ENCODE assay signal across 8 mouse cellular contexts in the genomic region with DNA sequence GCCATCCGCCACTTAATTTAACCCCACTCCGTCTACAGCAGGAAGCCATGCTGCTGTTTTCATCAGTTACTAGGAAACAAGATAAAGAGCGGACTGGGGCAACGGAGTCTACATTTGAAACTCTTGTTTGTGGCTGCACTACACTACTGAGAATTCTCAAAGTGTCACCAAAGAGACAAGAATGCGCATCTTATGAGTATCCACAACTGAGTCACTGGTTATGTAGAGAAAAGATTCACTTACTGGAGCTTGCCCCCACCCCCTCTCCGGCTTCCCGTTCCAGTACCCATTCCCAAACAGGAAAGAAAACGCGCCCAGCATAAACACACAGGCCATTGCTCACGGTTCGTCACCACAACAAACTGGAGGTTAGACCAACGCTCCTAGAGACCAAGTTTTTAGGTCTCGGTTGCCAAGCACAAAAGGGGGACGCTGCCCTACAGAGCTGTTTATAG. TPM values are rescaled to one million over a fixed set of nuclear protein-coding genes. Genes with fewer than 3 reads are reported as not detected.
DNase-seq lines count a peak whose midpoint lies in the region; ATAC-seq and TF ChIP-seq lines count a peak whose summit lies in the region.

No protein-coding gene starts in this region.

- DNase-seq in adrenal gland, postnatal 10 days = peak; percentile 57
- DNase-seq in adrenal gland, postnatal 4 days (ENCODE audit: low spot score in 2 of 2) = no peak
- peak; percentile 10 for DNase-seq in ES-CJ7 (ENCODE audit: low read depth, low spot score)
- DNase-seq in embryo, embryonic 10.5 days (ENCODE audit: low spot score) = peak; percentile 71
- peak; percentile 82 for DNase-seq in kidney, postnatal 0 days (ENCODE audit: low spot score)
- DNase-seq in lung, postnatal 36 days = peak; percentile 84
- DNase-seq in splenic B cell, adult 2 months (ENCODE audit: low read depth, low spot score) = peak; percentile 49

- H3K9me3 ChIP-seq in heart, embryonic 14.5 days (ENCODE audit: control insufficient read depth, low read length) = no peaks in the 10 kb centered on the region
- H3K9me3 ChIP-seq in kidney, postnatal 0 days (replicated peaks; ENCODE audit: low read length) = no peaks in the 10 kb centered on the region

- peaks cover 3 to 28% of the 10 kb centered on the region in 2 experiments for H3K4me1 ChIP-seq in heart, embryonic 14.5 days (ENCODE audit: control insufficient read depth in 2 of 2, insufficient read depth in 2 of 2, low read length in 2 of 2)
- 0 out of 2 replicates have a peak, but pooled peaks cover 8% of the 10 kb centered on the region for H3K4me1 ChIP-seq in kidney, postnatal 0 days (replicated peaks; ENCODE audit: insufficient read depth, low read length)

- H3K9ac ChIP-seq in heart, embryonic 14.5 days (ENCODE audit: low read length) = peak overlapping the region; percentile 96
- H3K9ac ChIP-seq in kidney, postnatal 0 days (ENCODE audit: low read depth, low read length) = peak overlapping the region; percentile 97

- TF ChIP-seq CTCF in kidney, postnatal 0 days (IDR thresholded peaks at IDR 0.05; ENCODE audit: low read depth) = no peak

- peak overlapping the region; percentile 66 to 86 for H3K27ac ChIP-seq in heart, embryonic 14.5 days (replicated peaks in 1 of 2; ENCODE audit: control insufficient read depth in 1 of 2, insufficient read depth in 1 of 2, low read depth in 2 of 2, low read length in 2 of 2)
- H3K27ac ChIP-seq in kidney, postnatal 0 days = peak overlapping the region; percentile 91

- H3K4me2 ChIP-seq in heart, embryonic 14.5 days (ENCODE audit: low read length) = peak overlapping the region; percentile 73
- peak overlapping the region; percentile 66 for H3K4me2 ChIP-seq in kidney, postnatal 0 days (ENCODE audit: low read length)

- under 1% methylated on average over 14 of the region's 14 CpGs for WGBS in heart, embryonic 14.5 days
- under 1% methylated on average over 14 of the region's 14 CpGs for WGBS in kidney, postnatal 0 days

- no peak for ATAC-seq in heart, embryonic 14.5 days (ENCODE audit: insufficient number of reproducible peaks, insufficient read depth, low FRiP score, low read depth)
- ATAC-seq in kidney, postnatal 0 days (replicated peaks; ENCODE audit: low FRiP score, low read depth) = no peak

- peak overlapping the region; percentile 81 to 93 for H3K4me3 ChIP-seq in heart, embryonic 14.5 days (ENCODE audit: control insufficient read depth in 1 of 2, insufficient read depth in 1 of 2, low read depth in 1 of 2, low read length in 2 of 2)
- H3K4me3 ChIP-seq in kidney, postnatal 0 days (replicated peaks; ENCODE audit: low read depth, low read length) = peak overlapping the region; percentile 97

- H3K36me3 ChIP-seq in heart, embryonic 14.5 days (ENCODE audit: control insufficient read depth, insufficient read depth, low read length) = no peaks in the 10 kb centered on the region
- H3K36me3 ChIP-seq in kidney, postnatal 0 days (ENCODE audit: insufficient read depth, low read length) = no peaks in the 10 kb centered on the region
- H3K36me3 ChIP-seq in splenic B cell, adult 2 months (ENCODE audit: control insufficient read depth, insufficient read depth, low read length, poor library complexity, severe bottlenecking) = no peaks in the 10 kb centered on the region

- H3K27me3 ChIP-seq in heart, embryonic 14.5 days (ENCODE audit: control insufficient read depth, insufficient read depth, low read length) = no peaks in the 10 kb centered on the region
- no peaks in the 10 kb centered on the region for H3K27me3 ChIP-seq in kidney, postnatal 0 days (ENCODE audit: insufficient read depth, low read length)
- no peaks in the 10 kb centered on the region; the same call in 1 of the 2 replicates for H3K27me3 ChIP-seq in splenic B cell, adult 2 months (ENCODE audit: control insufficient read depth, insufficient read depth, low read length, poor library complexity, severe bottlenecking)

RNA-seq across cellular contexts. Expression of gene Hipk1, which starts 1.4 kb away (rescaled TPM):
- 100 to 1,000 TPM; 128 to 162 TPM for total RNA-seq in adrenal gland, postnatal 10 days (2021)
- 100 to 1,000 TPM; 126 to 134 TPM for total RNA-seq in adrenal gland, postnatal 4 days (2021)
- 14.4 and 15.3 TPM in 2 replicates for polyA plus RNA-seq in heart, embryonic 14.5 days (2014; fragmentation: Nextera tagmentation; extraction: Ambion mirVana)
- 9.8 and 10.2 TPM in 2 replicates for polyA plus RNA-seq in kidney, postnatal 0 days (2015; fragmentation: Nextera tagmentation; extraction: Ambion mirVana)

RNA-seq across cellular contexts. Expression of gene Dclre1b, which starts 19.3 kb away (rescaled TPM):
- 10 to 100 TPM; 15.1 to 16.9 TPM for total RNA-seq in adrenal gland, postnatal 10 days (2021)
- 10 to 100 TPM; 20.5 to 21.3 TPM for total RNA-seq in adrenal gland, postnatal 4 days (2021)
- 19.8 and 23.6 TPM in 2 replicates for polyA plus RNA-seq in heart, embryonic 14.5 days (2014; fragmentation: Nextera tagmentation; extraction: Ambion mirVana)
- 23.1 and 27.1 TPM in 2 replicates for polyA plus RNA-seq in kidney, postnatal 0 days (2015; fragmentation: Nextera tagmentation; extraction: Ambion mirVana)

RNA-seq across cellular contexts. Expression of gene Ap4b1, which starts 19.4 kb away (rescaled TPM):
- 10 to 100 TPM; 18.8 to 23.7 TPM for total RNA-seq in adrenal gland, postnatal 10 days (2021)
- 10 to 100 TPM; 18.7 to 22.1 TPM for total RNA-seq in adrenal gland, postnatal 4 days (2021)
- 16.6 and 18.9 TPM in 2 replicates for polyA plus RNA-seq in heart, embryonic 14.5 days (2014; fragmentation: Nextera tagmentation; extraction: Ambion mirVana)
- 15.9 and 16.3 TPM in 2 replicates for polyA plus RNA-seq in kidney, postnatal 0 days (2015; fragmentation: Nextera tagmentation; extraction: Ambion mirVana)

RNA-seq across cellular contexts. Expression of gene Gm43064, which starts 19.5 kb away (rescaled TPM):
- under 1 TPM in 1 of 2 experiments, not detected in 1; 0.58 TPM for total RNA-seq in adrenal gland, postnatal 10 days (2021)
- total RNA-seq in adrenal gland, postnatal 4 days (2021) = not detected
- 0.39 TPM in 1 of 2 replicates, not detected in the other for polyA plus RNA-seq in heart, embryonic 14.5 days (2014; fragmentation: Nextera tagmentation; extraction: Ambion mirVana)
- polyA plus RNA-seq in kidney, postnatal 0 days (2015; fragmentation: Nextera tagmentation; extraction: Ambion mirVana) = 0.12 and 0.14 TPM in 2 replicates

RNA-seq across cellular contexts. Expression of gene Bcl2l15, which starts 42.5 kb away (rescaled TPM):
- total RNA-seq in adrenal gland, postnatal 10 days (2021) = under 1 TPM in 1 of 2 experiments, not detected in 1; 0.36 TPM
- under 1 TPM; 0.31 to 0.50 TPM for total RNA-seq in adrenal gland, postnatal 4 days (2021)
- polyA plus RNA-seq in heart, embryonic 14.5 days (2014; fragmentation: Nextera tagmentation; extraction: Ambion mirVana) = 0.23 and 0.31 TPM in 2 replicates
- 0.08 TPM in 1 of 2 replicates, not detected in the other for polyA plus RNA-seq in kidney, postnatal 0 days (2015; fragmentation: Nextera tagmentation; extraction: Ambion mirVana)

Comparison
In these comparisons a context has a peak if more than half of its experiments do, and no peak if none do; other contexts are left out.
1. DNase-seq: peak in adrenal gland, postnatal 10 days (single experiment), ES-CJ7 (single experiment), embryo, embryonic 10.5 days (single experiment), kidney, postnatal 0 days (single experiment), lung, postnatal 36 days (single experiment) and splenic B cell, adult 2 months (single experiment); none in adrenal gland, postnatal 4 days (0 of 2).